Mouse (Mus musculus): ENCODE data around the gene Zfp449. TPM values are rescaled to one million over a fixed set of nuclear protein-coding genes. Genes with fewer than 3 reads are reported as not detected.

Gene Zfp449
- 0.79 TPM for polyA plus RNA-seq (2014; fragmentation: Illumina TruSeq; extraction: RNeasy Lipid Tissue Mini Kit (QIAGEN cat#74804); ENCODE audit: low read depth, low replicate concordance)

GRCm38 (mm10) chrX:56346176-56346931 is at the start of gene Zfp449:
Gene Zfp449 (plus strand): TSS chrX:56346400.

GRCm38 (mm10) chrX:56374431-56375128 is 28.4 kb downstream of the Zfp449 start, which contains the start of gene Smim10l2a:
Gene Smim10l2a (plus strand): TSS chrX:56374586.

Other genes starting within 250 kb of the Zfp449 start
- 0.69 TPM for gene 3830403N18Rik, start 209.8 kb upstream of the Zfp449 start, polyA plus RNA-seq (2014; fragmentation: Illumina TruSeq; extraction: RNeasy Lipid Tissue Mini Kit (QIAGEN cat#74804); ENCODE audit: low read depth, low replicate concordance)
- gene Gm773, start 133.5 kb upstream of the Zfp449 start, polyA plus RNA-seq (2014; fragmentation: Illumina TruSeq; extraction: RNeasy Lipid Tissue Mini Kit (QIAGEN cat#74804); ENCODE audit: low read depth, low replicate concordance) = not detected
- not detected for gene Smim10l2a, start 28.2 kb downstream of the Zfp449 start, polyA plus RNA-seq (2014; fragmentation: Illumina TruSeq; extraction: RNeasy Lipid Tissue Mini Kit (QIAGEN cat#74804); ENCODE audit: low read depth, low replicate concordance)
- not detected for gene Gm2174, start 101.6 kb downstream of the Zfp449 start, polyA plus RNA-seq (2014; fragmentation: Illumina TruSeq; extraction: RNeasy Lipid Tissue Mini Kit (QIAGEN cat#74804); ENCODE audit: low read depth, low replicate concordance)
- 8.4 TPM for gene Ints6l, start 108.5 kb downstream of the Zfp449 start, polyA plus RNA-seq (2014; fragmentation: Illumina TruSeq; extraction: RNeasy Lipid Tissue Mini Kit (QIAGEN cat#74804); ENCODE audit: low read depth, low replicate concordance)
- not detected for gene Gm10477, start 178.3 kb downstream of the Zfp449 start, polyA plus RNA-seq (2014; fragmentation: Illumina TruSeq; extraction: RNeasy Lipid Tissue Mini Kit (QIAGEN cat#74804); ENCODE audit: low read depth, low replicate concordance)
- gene Gm648, start 203.2 kb downstream of the Zfp449 start, polyA plus RNA-seq (2014; fragmentation: Illumina TruSeq; extraction: RNeasy Lipid Tissue Mini Kit (QIAGEN cat#74804); ENCODE audit: low read depth, low replicate concordance) = not detected